Mouse (Mus musculus): ENCODE measurements around the gene Aars2. TPM values are rescaled to one million over a fixed set of nuclear protein-coding genes. Genes with fewer than 3 reads are reported as not detected.

Gene Aars2
- polyA plus RNA-seq, 1 experiment from 2014 or later = 5.6 TPM

DNA sequence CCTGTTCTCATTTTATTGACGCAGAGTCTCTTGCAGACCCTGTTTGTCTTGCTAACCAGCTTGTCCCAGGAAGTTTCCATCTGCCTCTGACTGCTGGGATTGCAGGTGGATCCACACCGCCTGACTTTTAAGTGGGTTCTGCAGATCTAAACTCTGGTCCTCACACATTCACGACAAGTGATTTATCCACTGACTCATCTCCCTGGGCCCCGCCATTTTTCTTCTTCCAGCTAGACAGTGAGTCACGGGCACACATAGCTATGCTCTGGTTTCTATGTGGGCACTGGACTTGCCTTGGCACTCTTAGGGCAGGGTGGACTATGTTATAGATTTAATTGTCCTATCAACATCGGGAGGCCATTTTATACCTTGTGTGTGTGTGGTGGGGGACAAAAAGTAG is 16.9 kb upstream of the Aars2 start:
- WGBS (ENCODE audit: insufficient replicate concordance) = 71% methylated on average over 6 of the region's 6 CpGs
- no peaks in the 10 kb centered on the region for H3K9me3 ChIP-seq (replicated peaks; ENCODE audit: control insufficient read depth, low read length)
- no peak for ATAC-seq (ENCODE audit: low read depth)
- no peaks in the 10 kb centered on the region for H3K36me3 ChIP-seq (ENCODE audit: control insufficient read depth, insufficient read depth)
- H3K27me3 ChIP-seq (ENCODE audit: control insufficient read depth, insufficient read depth, low read depth, low read length) = no peaks in the 10 kb centered on the region; the same call in 1 of the 2 replicates
- H3K4me2 ChIP-seq (ENCODE audit: low read depth, low read length) = no peak overlapping the region
- H3K9ac ChIP-seq (ENCODE audit: low read depth, low read length) = no peak overlapping the region
- no peaks in the 10 kb centered on the region for H3K4me1 ChIP-seq (ENCODE audit: control insufficient read depth, low read depth, low read length)
- H3K4me3 ChIP-seq (ENCODE audit: low read depth, low read length) = no peak overlapping the region
- no peak overlapping the region for H3K27ac ChIP-seq (ENCODE audit: low read length)

DNA sequence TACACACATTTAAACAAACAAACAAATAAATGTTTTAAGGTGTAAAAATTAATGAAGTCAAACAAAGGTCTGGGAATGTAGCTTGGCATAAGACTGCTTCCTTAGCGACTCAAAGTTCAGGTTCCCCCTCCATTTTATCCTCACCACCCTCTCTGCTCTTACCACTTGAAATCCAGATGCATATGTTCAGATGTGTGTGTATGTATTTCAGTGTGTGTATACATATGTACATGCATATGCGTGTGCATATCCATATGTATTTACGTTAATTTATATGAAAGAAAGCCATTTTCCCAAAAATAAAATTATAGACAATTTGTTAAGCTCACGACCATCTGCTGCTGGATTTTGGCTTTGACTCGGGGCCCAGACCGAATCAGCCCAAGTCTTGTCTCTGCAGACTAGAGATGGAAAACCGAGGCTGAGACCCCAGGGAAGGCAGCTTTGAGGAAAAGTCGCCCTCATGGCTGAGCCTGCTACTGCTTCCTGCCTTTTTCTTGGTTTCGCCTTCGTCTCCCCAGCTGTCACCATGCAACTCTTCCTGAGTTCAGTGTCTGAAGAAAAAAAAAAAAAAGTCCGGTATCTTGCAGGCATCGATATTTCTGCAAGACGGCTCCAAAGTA is 16.0 kb upstream of the Aars2 start:
- no peak overlapping the region for H3K4me3 ChIP-seq (ENCODE audit: low read depth, low read length)
- no peak overlapping the region for H3K9ac ChIP-seq (ENCODE audit: low read depth, low read length)
- no peaks in the 10 kb centered on the region for H3K9me3 ChIP-seq (replicated peaks; ENCODE audit: control insufficient read depth, low read length)
- WGBS (ENCODE audit: insufficient replicate concordance) = 48% methylated on average over 13 of the region's 13 CpGs
- H3K4me1 ChIP-seq (ENCODE audit: control insufficient read depth, low read depth, low read length) = no peaks in the 10 kb centered on the region
- no peak for ATAC-seq (ENCODE audit: low read depth)
- no peaks in the 10 kb centered on the region for H3K36me3 ChIP-seq (ENCODE audit: control insufficient read depth, insufficient read depth)
- H3K4me2 ChIP-seq (ENCODE audit: low read depth, low read length) = no peak overlapping the region
- H3K27me3 ChIP-seq (ENCODE audit: control insufficient read depth, insufficient read depth, low read depth, low read length) = no peaks in the 10 kb centered on the region; the same call in 1 of the 2 replicates
- H3K27ac ChIP-seq (ENCODE audit: low read length) = no peak overlapping the region

DNA sequence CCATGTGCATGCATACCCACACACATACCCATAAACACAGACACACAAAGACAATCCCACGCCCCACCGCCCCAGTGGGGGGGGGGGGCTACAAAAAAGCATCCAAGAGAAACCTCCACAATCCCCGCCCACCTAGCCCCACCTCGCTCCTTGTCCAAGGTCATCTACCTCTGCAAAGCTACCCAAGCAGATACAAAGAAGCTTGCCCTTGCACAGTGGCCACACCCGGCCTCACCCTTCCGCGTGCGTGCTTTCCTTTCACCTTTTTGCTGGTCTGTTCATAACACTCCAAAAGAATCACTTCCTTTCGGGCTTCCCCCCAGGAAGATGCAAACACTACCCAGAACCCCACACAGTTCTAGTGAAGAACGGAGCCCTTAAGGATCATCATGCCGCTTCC is 11.2 kb upstream of the Aars2 start:
- Histone ChIP-seq H3K4me1 (ENCODE audit: control insufficient read depth, low read depth, low read length) (no peaks in the 10 kb centered on the region), H3K36me3 (ENCODE audit: control insufficient read depth, insufficient read depth) (no peaks in the 10 kb centered on the region), H3K4me2 (ENCODE audit: low read depth, low read length) (no peak overlapping the region), H3K4me3 (ENCODE audit: low read depth, low read length) (no peak overlapping the region), H3K27ac (ENCODE audit: low read length) (no peak overlapping the region), H3K27me3 (ENCODE audit: control insufficient read depth, insufficient read depth, low read depth, low read length) (no peaks in the 10 kb centered on the region; the same call in 1 of the 2 replicates), H3K9me3 (replicated peaks; ENCODE audit: control insufficient read depth, low read length) (no peaks in the 10 kb centered on the region), H3K9ac (ENCODE audit: low read depth, low read length) (no peak overlapping the region)
- WGBS (ENCODE audit: insufficient replicate concordance) = 65% methylated on average over 11 of the region's 11 CpGs
- ATAC-seq (ENCODE audit: low read depth) = no peak

DNA sequence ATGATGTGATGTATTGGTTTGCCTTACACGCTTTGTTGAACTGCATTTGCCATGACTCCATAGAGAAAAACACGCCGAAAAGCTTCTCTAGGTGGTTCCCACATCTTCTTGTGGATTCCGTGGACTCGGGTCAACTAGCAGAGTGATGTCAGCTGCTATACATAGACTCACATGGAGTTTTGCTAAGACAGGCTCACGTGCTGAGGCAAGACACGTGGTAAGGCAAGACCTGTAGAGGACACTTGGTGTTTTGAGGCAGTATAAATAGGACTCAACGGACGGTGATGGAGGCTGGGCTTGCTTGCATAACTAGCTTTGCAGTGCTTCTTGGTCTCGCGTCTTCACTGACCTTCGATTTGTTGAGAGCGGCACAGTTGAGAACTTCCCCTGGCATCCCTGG is 8.2 kb upstream of the Aars2 start:
- Histone ChIP-seq H3K4me2 (ENCODE audit: low read depth, low read length) (no peak overlapping the region), H3K36me3 (ENCODE audit: control insufficient read depth, insufficient read depth) (no peaks in the 10 kb centered on the region), H3K9ac (ENCODE audit: low read depth, low read length) (no peak overlapping the region), H3K4me1 (ENCODE audit: control insufficient read depth, low read depth, low read length) (no peaks in the 10 kb centered on the region), H3K4me3 (ENCODE audit: low read depth, low read length) (no peak overlapping the region), H3K27me3 (ENCODE audit: control insufficient read depth, insufficient read depth, low read depth, low read length) (no peaks in the 10 kb centered on the region; the same call in 1 of the 2 replicates), H3K9me3 (replicated peaks; ENCODE audit: control insufficient read depth, low read length) (no peaks in the 10 kb centered on the region), H3K27ac (ENCODE audit: low read length) (no peak overlapping the region)
- 65% methylated on average over 13 of the region's 13 CpGs for WGBS (ENCODE audit: insufficient replicate concordance)
- ATAC-seq (ENCODE audit: low read depth) = no peak

DNA sequence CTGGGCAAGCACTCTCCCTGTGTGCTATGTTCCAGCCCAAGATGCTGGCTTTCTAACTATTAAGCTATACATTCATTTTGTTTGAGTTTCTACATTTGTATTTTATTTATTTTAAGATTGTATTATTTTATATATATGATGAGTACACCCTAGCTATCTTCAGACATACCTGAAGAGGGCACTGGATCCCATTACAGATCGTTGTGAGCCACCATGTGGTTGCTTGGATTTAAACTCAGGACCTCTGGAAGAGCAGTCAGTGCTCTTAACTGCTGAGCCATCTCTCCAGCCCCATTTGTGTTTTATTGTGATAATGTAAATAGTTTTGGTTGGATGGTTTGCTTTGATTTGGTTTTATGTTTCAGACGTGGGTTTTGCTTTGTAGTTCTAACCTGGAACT is 7.1 kb upstream of the Aars2 start:
- Histone ChIP-seq H3K4me1 (ENCODE audit: control insufficient read depth, low read depth, low read length) (no peaks in the 10 kb centered on the region), H3K9ac (ENCODE audit: low read depth, low read length) (no peak overlapping the region), H3K9me3 (replicated peaks; ENCODE audit: control insufficient read depth, low read length) (no peaks in the 10 kb centered on the region), H3K36me3 (ENCODE audit: control insufficient read depth, insufficient read depth) (no peaks in the 10 kb centered on the region), H3K27ac (ENCODE audit: low read length) (no peak overlapping the region), H3K4me2 (ENCODE audit: low read depth, low read length) (no peak overlapping the region), H3K27me3 (ENCODE audit: control insufficient read depth, insufficient read depth, low read depth, low read length) (no peaks in the 10 kb centered on the region; the same call in 1 of the 2 replicates), H3K4me3 (ENCODE audit: low read depth, low read length) (no peak overlapping the region)
- 21% methylated on average over 2 of the region's 2 CpGs for WGBS (ENCODE audit: insufficient replicate concordance)
- ATAC-seq (ENCODE audit: low read depth) = no peak

DNA sequence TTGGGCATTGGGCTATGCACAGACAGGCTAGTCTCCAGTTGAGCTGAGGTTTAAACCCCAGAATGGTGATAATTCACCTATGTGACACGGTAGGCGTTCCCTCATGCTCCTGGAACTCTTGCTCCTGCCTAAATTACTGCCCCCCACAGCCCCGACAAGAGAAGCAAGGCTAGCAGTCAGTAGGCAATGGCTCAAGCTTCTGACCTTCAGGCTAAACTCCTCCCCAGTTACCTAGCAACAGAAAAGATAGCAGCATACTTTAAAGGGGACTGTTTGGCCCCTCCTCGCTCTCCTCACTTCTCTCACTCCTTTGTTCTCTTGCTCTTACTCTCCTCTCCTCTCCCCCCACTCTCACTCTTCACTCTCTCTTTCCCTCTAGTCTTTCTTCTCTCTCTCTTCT is 5.7 kb upstream of the Aars2 start:
- ATAC-seq (ENCODE audit: low read depth) = no peak
- no peaks in the 10 kb centered on the region for H3K9me3 ChIP-seq (replicated peaks; ENCODE audit: control insufficient read depth, low read length)
- H3K4me1 ChIP-seq (ENCODE audit: control insufficient read depth, low read depth, low read length) = no peaks in the 10 kb centered on the region
- 41% methylated on average over 4 of the region's 4 CpGs for WGBS (ENCODE audit: insufficient replicate concordance)
- no peak overlapping the region for H3K4me3 ChIP-seq (ENCODE audit: low read depth, low read length)
- no peak overlapping the region for H3K4me2 ChIP-seq (ENCODE audit: low read depth, low read length)
- no peak overlapping the region for H3K27ac ChIP-seq (ENCODE audit: low read length)
- no peaks in the 10 kb centered on the region for H3K27me3 ChIP-seq (ENCODE audit: control insufficient read depth, insufficient read depth, low read depth, low read length)
- H3K9ac ChIP-seq (ENCODE audit: low read depth, low read length) = no peak overlapping the region
- no peaks in the 10 kb centered on the region for H3K36me3 ChIP-seq (ENCODE audit: control insufficient read depth, insufficient read depth)

DNA sequence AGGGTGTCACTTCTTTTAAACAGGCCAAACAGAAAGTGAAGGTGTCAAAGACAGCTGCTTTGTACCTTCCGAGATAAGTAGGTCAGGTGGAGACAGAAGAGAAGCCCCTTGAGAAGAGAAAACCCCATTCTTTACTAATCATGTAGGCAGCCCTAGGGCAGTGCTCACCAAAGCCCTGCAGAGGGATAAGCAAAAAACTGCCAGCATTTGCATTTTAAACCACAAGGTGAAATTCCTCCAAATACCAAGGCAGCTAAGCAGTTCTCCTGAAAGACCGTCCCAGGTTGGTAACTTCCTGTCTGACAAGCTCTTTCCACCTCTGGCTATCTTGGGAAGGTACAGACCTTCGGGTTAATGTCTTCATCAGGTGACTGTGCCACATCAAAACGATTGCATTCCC is 4.3 kb upstream of the Aars2 start:
- Histone ChIP-seq H3K9ac (ENCODE audit: low read depth, low read length) (no peak overlapping the region), H3K4me3 (ENCODE audit: low read depth, low read length) (no peak overlapping the region), H3K27me3 (ENCODE audit: control insufficient read depth, insufficient read depth, low read depth, low read length) (no peaks in the 10 kb centered on the region), H3K4me2 (ENCODE audit: low read depth, low read length) (no peak overlapping the region), H3K4me1 (ENCODE audit: control insufficient read depth, low read depth, low read length) (peaks cover 3% of the 10 kb centered on the region), H3K9me3 (replicated peaks; ENCODE audit: control insufficient read depth, low read length) (no peaks in the 10 kb centered on the region), H3K27ac (ENCODE audit: low read length) (no peak overlapping the region), H3K36me3 (ENCODE audit: control insufficient read depth, insufficient read depth) (no peaks in the 10 kb centered on the region)
- WGBS (ENCODE audit: insufficient replicate concordance) = 41% methylated on average over 4 of the region's 4 CpGs
- no peak for ATAC-seq (ENCODE audit: low read depth)

DNA sequence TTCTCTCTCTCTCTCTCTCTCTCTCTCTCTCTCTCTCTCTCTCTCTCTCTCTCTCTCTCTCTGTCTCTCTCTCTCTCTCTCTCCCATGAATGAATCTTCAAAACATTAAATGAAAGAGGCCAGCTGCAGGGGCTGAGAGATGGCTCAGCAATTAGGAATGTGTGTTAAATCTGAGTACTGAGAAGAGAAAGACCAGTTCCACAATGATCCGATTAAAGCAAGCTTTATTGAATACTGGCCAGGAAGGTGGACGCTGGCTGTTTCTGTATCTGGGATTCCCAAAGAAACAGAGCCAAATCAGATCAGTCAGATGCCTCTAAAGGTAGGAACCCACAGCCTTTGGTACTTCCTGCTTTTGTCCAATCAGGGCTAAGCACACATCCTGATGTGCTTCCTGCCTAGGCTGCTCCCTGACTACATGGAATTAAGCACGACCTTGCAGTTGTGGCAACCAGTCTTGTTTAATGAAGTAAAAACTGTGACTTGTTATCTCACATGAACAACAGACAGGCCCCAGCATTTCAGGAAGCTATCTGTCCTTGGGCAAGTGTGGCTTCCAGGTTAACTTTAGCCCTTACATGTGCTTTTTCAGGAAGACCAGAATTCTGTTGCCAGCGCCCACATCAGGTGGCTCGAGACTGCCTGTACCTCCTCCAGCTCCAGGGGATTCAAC is 3.2 kb upstream of the Aars2 start:
- Histone ChIP-seq H3K9ac (ENCODE audit: low read depth, low read length) (no peak overlapping the region), H3K36me3 (ENCODE audit: control insufficient read depth, insufficient read depth) (no peaks in the 10 kb centered on the region), H3K9me3 (replicated peaks; ENCODE audit: control insufficient read depth, low read length) (no peaks in the 10 kb centered on the region), H3K27me3 (ENCODE audit: control insufficient read depth, insufficient read depth, low read depth, low read length) (no peaks in the 10 kb centered on the region), H3K4me3 (ENCODE audit: low read depth, low read length) (no peak overlapping the region), H3K27ac (ENCODE audit: low read length) (no peak overlapping the region), H3K4me1 (ENCODE audit: control insufficient read depth, low read depth, low read length) (peaks cover 5% of the 10 kb centered on the region), H3K4me2 (ENCODE audit: low read depth, low read length) (no peak overlapping the region)
- WGBS (ENCODE audit: insufficient replicate concordance) = 14% methylated on average over 5 of the region's 5 CpGs
- no peak for ATAC-seq (ENCODE audit: low read depth)

DNA sequence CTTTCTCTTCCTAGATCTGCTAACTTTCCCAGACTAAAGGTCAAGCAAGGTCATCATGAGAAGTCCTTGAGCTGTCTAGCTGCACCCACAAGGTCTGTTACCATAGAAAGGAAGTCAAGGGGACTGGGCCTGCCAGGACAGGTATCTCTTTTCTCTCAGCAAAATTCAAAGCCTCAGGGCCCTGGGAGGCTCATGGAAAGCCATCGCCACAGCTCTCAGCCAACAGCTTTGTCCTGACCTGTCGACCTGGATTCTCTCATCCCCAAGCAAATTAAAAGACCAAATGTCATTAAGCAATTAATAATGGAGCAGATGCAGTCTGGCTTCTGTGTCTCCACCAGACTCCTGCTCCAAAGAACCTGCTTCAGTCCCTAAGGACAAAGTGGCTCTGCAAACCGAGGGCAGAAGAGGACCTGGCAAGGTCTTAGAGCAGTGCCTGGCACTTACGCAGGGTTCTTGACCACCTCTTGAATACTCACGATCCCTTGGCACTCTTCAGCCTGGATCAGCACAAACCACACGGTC is 638 bp upstream of the Aars2 start:
- ATAC-seq (ENCODE audit: low read depth) = no peak
- H3K9ac ChIP-seq (ENCODE audit: low read depth, low read length) = no peak overlapping the region

More for the DNA sequence above, 638 bp upstream of the Aars2 start:
- Histone ChIP-seq H3K36me3 (ENCODE audit: control insufficient read depth, insufficient read depth) (no peaks in the 10 kb centered on the region; the same call in 1 of the 2 replicates), H3K27ac (ENCODE audit: low read length) (no peak overlapping the region), H3K4me1 (ENCODE audit: control insufficient read depth, low read depth, low read length) (peaks cover 5% of the 10 kb centered on the region), H3K4me3 (ENCODE audit: low read depth, low read length) (no peak overlapping the region), H3K9me3 (replicated peaks; ENCODE audit: control insufficient read depth, low read length) (no peaks in the 10 kb centered on the region), H3K27me3 (ENCODE audit: control insufficient read depth, insufficient read depth, low read depth, low read length) (no peaks in the 10 kb centered on the region), H3K4me2 (ENCODE audit: low read depth, low read length) (no peak overlapping the region)
- 53% methylated on average over 6 of the region's 6 CpGs for WGBS (ENCODE audit: insufficient replicate concordance)

Data from liver, embryonic 16.5 days (tissue).